Mouse (Mus musculus): ENCODE results near the gene Ncs1. TPM values are rescaled to one million over a fixed set of nuclear protein-coding genes. Genes with fewer than 3 reads are reported as not detected.
A peak's percentile ranks its signal among the peaks of the same experiment; 100 is the strongest.

Ncs1 gene
- polyA plus RNA-seq, 1 experiment from 2014 or later: 42.8 TPM

- H3K4me1 ChIP-seq (ENCODE audit: control insufficient read depth, insufficient read depth, low read length): peaks cover 85% of the 10 kb centered on the region
- WGBS (ENCODE audit: insufficient replicate concordance): 24% methylated on average over 9 of the region's 9 CpGs
Observed at GRCm38 (mm10) chr2:31259367-31259920, 13.8 kb downstream of the Ncs1 start.

GRCm38 (mm10) chr2:31260549-31260948, 14.9 kb downstream of the Ncs1 start:
- H3K4me1 ChIP-seq (ENCODE audit: control insufficient read depth, insufficient read depth, low read length): peaks cover 85% of the 10 kb centered on the region
- 0 out of 2 replicates have a peak overlapping the region, but pooled peaks have one; percentile 3 for H3K9ac ChIP-seq (ENCODE audit: low read depth, low read length)

More at GRCm38 (mm10) chr2:31259367-31259920, 13.8 kb downstream of the Ncs1 start:
- peak overlapping the region; percentile 53 for H3K4me3 ChIP-seq (ENCODE audit: low read depth, low read length)
- no peaks in the 10 kb centered on the region for H3K36me3 ChIP-seq (ENCODE audit: control insufficient read depth, insufficient read depth, low read length)
- H3K27me3 ChIP-seq (ENCODE audit: control insufficient read depth, insufficient read depth, low read length): no peaks in the 10 kb centered on the region
- 0 out of 2 replicates have a peak, but pooled peaks have one; percentile 1 for ATAC-seq (replicated peaks; ENCODE audit: insufficient number of reproducible peaks, low FRiP score, low TSS enrichment)
- H3K9me3 ChIP-seq (replicated peaks; ENCODE audit: control insufficient read depth, low read length): no peaks in the 10 kb centered on the region
- peak overlapping the region; percentile 89 for H3K4me2 ChIP-seq
- H3K9ac ChIP-seq (ENCODE audit: low read depth, low read length): peak overlapping the region; percentile 67
- peak overlapping the region; percentile 80 for H3K27ac ChIP-seq (ENCODE audit: low read depth, low read length)

GRCm38 (mm10) chr2:31263039-31263461, 17.4 kb downstream of the Ncs1 start:
- Histone ChIP-seq H3K9ac (ENCODE audit: low read depth, low read length) (peak overlapping the region; percentile 24; the same call in 1 of the 2 replicates), H3K27ac (ENCODE audit: low read depth, low read length) (no peak overlapping the region), H3K4me3 (ENCODE audit: low read depth, low read length) (no peak overlapping the region), H3K4me1 (ENCODE audit: control insufficient read depth, insufficient read depth, low read length) (peaks cover 74% of the 10 kb centered on the region), H3K36me3 (ENCODE audit: control insufficient read depth, insufficient read depth, low read length) (no peaks in the 10 kb centered on the region), H3K9me3 (replicated peaks; ENCODE audit: control insufficient read depth, low read length) (no peaks in the 10 kb centered on the region), H3K4me2 (no peak overlapping the region), H3K27me3 (ENCODE audit: control insufficient read depth, insufficient read depth, low read length) (no peaks in the 10 kb centered on the region)
- 59% methylated on average over 8 of the region's 8 CpGs for WGBS (ENCODE audit: insufficient replicate concordance)
- no peak for ATAC-seq (replicated peaks; ENCODE audit: insufficient number of reproducible peaks, low FRiP score, low TSS enrichment)

More at GRCm38 (mm10) chr2:31260549-31260948, 14.9 kb downstream of the Ncs1 start:
- Histone ChIP-seq H3K27ac (ENCODE audit: low read depth, low read length) (peak overlapping the region; percentile 80), H3K4me3 (ENCODE audit: low read depth, low read length) (no peak overlapping the region), H3K27me3 (ENCODE audit: control insufficient read depth, insufficient read depth, low read length) (no peaks in the 10 kb centered on the region), H3K9me3 (replicated peaks; ENCODE audit: control insufficient read depth, low read length) (no peaks in the 10 kb centered on the region), H3K4me2 (no peak overlapping the region), H3K36me3 (ENCODE audit: control insufficient read depth, insufficient read depth, low read length) (no peaks in the 10 kb centered on the region)
- 80% methylated on average over 8 of the region's 8 CpGs for WGBS (ENCODE audit: insufficient replicate concordance)
- no peak for ATAC-seq (replicated peaks; ENCODE audit: insufficient number of reproducible peaks, low FRiP score, low TSS enrichment)

- 45% methylated on average over 10 of the region's 10 CpGs for WGBS (ENCODE audit: insufficient replicate concordance)
- Histone ChIP-seq H3K4me3 (ENCODE audit: low read depth, low read length) (no peak overlapping the region), H3K9me3 (replicated peaks; ENCODE audit: control insufficient read depth, low read length) (no peaks in the 10 kb centered on the region), H3K4me1 (ENCODE audit: control insufficient read depth, insufficient read depth, low read length) (peaks cover 70% of the 10 kb centered on the region), H3K27ac (ENCODE audit: low read depth, low read length) (peak overlapping the region; percentile 46; the same call in 1 of the 2 replicates), H3K4me2 (peak overlapping the region; percentile 6; the same call in 1 of the 2 replicates), H3K9ac (ENCODE audit: low read depth, low read length) (0 out of 2 replicates have a peak overlapping the region, but pooled peaks have one; percentile 2), H3K27me3 (ENCODE audit: control insufficient read depth, insufficient read depth, low read length) (no peaks in the 10 kb centered on the region), H3K36me3 (ENCODE audit: control insufficient read depth, insufficient read depth, low read length) (no peaks in the 10 kb centered on the region)
- ATAC-seq (replicated peaks; ENCODE audit: insufficient number of reproducible peaks, low FRiP score, low TSS enrichment): no peak
Observed at GRCm38 (mm10) chr2:31263746-31264378, 18.2 kb downstream of the Ncs1 start.

- Histone ChIP-seq H3K36me3 (ENCODE audit: control insufficient read depth, insufficient read depth, low read length) (no peaks in the 10 kb centered on the region), H3K4me1 (ENCODE audit: control insufficient read depth, insufficient read depth, low read length) (peaks cover 51% of the 10 kb centered on the region), H3K27me3 (ENCODE audit: control insufficient read depth, insufficient read depth, low read length) (no peaks in the 10 kb centered on the region), H3K9ac (ENCODE audit: low read depth, low read length) (peak overlapping the region; percentile 11; the same call in 1 of the 2 replicates), H3K4me2 (no peak overlapping the region), H3K27ac (ENCODE audit: low read depth, low read length) (no peak overlapping the region), H3K4me3 (ENCODE audit: low read depth, low read length) (no peak overlapping the region), H3K9me3 (replicated peaks; ENCODE audit: control insufficient read depth, low read length) (no peaks in the 10 kb centered on the region)
- no peak for ATAC-seq (replicated peaks; ENCODE audit: insufficient number of reproducible peaks, low FRiP score, low TSS enrichment)
- 47% methylated on average over 6 of the region's 6 CpGs for WGBS (ENCODE audit: insufficient replicate concordance)
Observed at GRCm38 (mm10) chr2:31267447-31267846, 21.8 kb downstream of the Ncs1 start.

- no peak for ATAC-seq (replicated peaks; ENCODE audit: insufficient number of reproducible peaks, low FRiP score, low TSS enrichment)
Observed at GRCm38 (mm10) chr2:31268631-31269030, 23.0 kb downstream of the Ncs1 start.

GRCm38 (mm10) chr2:31269188-31269587, 23.6 kb downstream of the Ncs1 start:
- peaks cover 35% of the 10 kb centered on the region for H3K4me1 ChIP-seq (ENCODE audit: control insufficient read depth, insufficient read depth, low read length)
- H3K9ac ChIP-seq (ENCODE audit: low read depth, low read length): no peak overlapping the region
- H3K36me3 ChIP-seq (ENCODE audit: control insufficient read depth, insufficient read depth, low read length): no peaks in the 10 kb centered on the region
- no peaks in the 10 kb centered on the region for H3K27me3 ChIP-seq (ENCODE audit: control insufficient read depth, insufficient read depth, low read length)
- H3K27ac ChIP-seq (ENCODE audit: low read depth, low read length): no peak overlapping the region
- ATAC-seq (replicated peaks; ENCODE audit: insufficient number of reproducible peaks, low FRiP score, low TSS enrichment): no peak
- H3K4me3 ChIP-seq (ENCODE audit: low read depth, low read length): no peak overlapping the region
- no peaks in the 10 kb centered on the region for H3K9me3 ChIP-seq (replicated peaks; ENCODE audit: control insufficient read depth, low read length)
- H3K4me2 ChIP-seq: no peak overlapping the region
- WGBS (ENCODE audit: insufficient replicate concordance): 89% methylated on average over 6 of the region's 6 CpGs

More at GRCm38 (mm10) chr2:31268631-31269030, 23.0 kb downstream of the Ncs1 start:
- Histone ChIP-seq H3K27ac (ENCODE audit: low read depth, low read length) (no peak overlapping the region), H3K4me1 (ENCODE audit: control insufficient read depth, insufficient read depth, low read length) (peaks cover 41% of the 10 kb centered on the region), H3K9ac (ENCODE audit: low read depth, low read length) (no peak overlapping the region), H3K4me2 (no peak overlapping the region), H3K36me3 (ENCODE audit: control insufficient read depth, insufficient read depth, low read length) (no peaks in the 10 kb centered on the region), H3K27me3 (ENCODE audit: control insufficient read depth, insufficient read depth, low read length) (no peaks in the 10 kb centered on the region), H3K9me3 (replicated peaks; ENCODE audit: control insufficient read depth, low read length) (no peaks in the 10 kb centered on the region), H3K4me3 (ENCODE audit: low read depth, low read length) (no peak overlapping the region)
- 53% methylated on average over 5 of the region's 5 CpGs for WGBS (ENCODE audit: insufficient replicate concordance)

GRCm38 (mm10) chr2:31269847-31270246, 24.2 kb downstream of the Ncs1 start:
- H3K4me3 ChIP-seq (ENCODE audit: low read depth, low read length): no peak overlapping the region
- no peak overlapping the region for H3K27ac ChIP-seq (ENCODE audit: low read depth, low read length)
- WGBS (ENCODE audit: insufficient replicate concordance): 93% methylated on average over 10 of the region's 10 CpGs
- H3K27me3 ChIP-seq (ENCODE audit: control insufficient read depth, insufficient read depth, low read length): no peaks in the 10 kb centered on the region
- H3K4me1 ChIP-seq (ENCODE audit: control insufficient read depth, insufficient read depth, low read length): peaks cover 29% of the 10 kb centered on the region
- no peaks in the 10 kb centered on the region for H3K9me3 ChIP-seq (replicated peaks; ENCODE audit: control insufficient read depth, low read length)
- no peak for ATAC-seq (replicated peaks; ENCODE audit: insufficient number of reproducible peaks, low FRiP score, low TSS enrichment)
- no peak overlapping the region for H3K4me2 ChIP-seq
- no peak overlapping the region for H3K9ac ChIP-seq (ENCODE audit: low read depth, low read length)
- H3K36me3 ChIP-seq (ENCODE audit: control insufficient read depth, insufficient read depth, low read length): no peaks in the 10 kb centered on the region

Data from heart, embryonic 11.5 days (tissue).